Mouse (Mus musculus) cerebellum, adult 11 months (tissue): ENCODE measurements around the gene Spint1.

ENCODE experiments used
- DNase-seq: peaks from one replicate; pipeline ENCODE4 v3.0.0; 2022

Gene Spint1

GRCm38 (mm10) chr2:119237210-119237870 is at the start of gene Spint1:
Spint1 (plus strand) TSS chr2:119237362.
- no peak for DNase-seq

- peak; percentile 90 for DNase-seq
These were observed 48.0 kb upstream of the Spint1 start for GRCm38 (mm10) chr2:119189029-119189710.

GRCm38 (mm10) chr2:119190969-119191368 is 46.2 kb upstream of the Spint1 start:
- no peak for DNase-seq

GRCm38 (mm10) chr2:119194140-119194539 is 43.0 kb upstream of the Spint1 start:
- no peak for DNase-seq

GRCm38 (mm10) chr2:119196316-119197108 is 40.6 kb upstream of the Spint1 start:
- no peak for DNase-seq

GRCm38 (mm10) chr2:119197493-119197892 is 39.7 kb upstream of the Spint1 start:
- DNase-seq = no peak

- no peak for DNase-seq
These were observed 39.1 kb upstream of the Spint1 start for GRCm38 (mm10) chr2:119198049-119198448.

- no peak for DNase-seq
These were observed 38.2 kb upstream of the Spint1 start for GRCm38 (mm10) chr2:119198934-119199333.

- no peak for DNase-seq
These were observed 34.2 kb upstream of the Spint1 start for GRCm38 (mm10) chr2:119202914-119203453.

- DNase-seq = no peak
These were observed 33.2 kb upstream of the Spint1 start for GRCm38 (mm10) chr2:119203871-119204460.

GRCm38 (mm10) chr2:119207961-119208343 is 29.2 kb upstream of the Spint1 start:
- DNase-seq = no peak

- peak; percentile 91 for DNase-seq
These were observed 28.6 kb upstream of the Spint1 start, which contains the start of the genes Zfyve19 and Dnajc17 for GRCm38 (mm10) chr2:119208344-119209175. Zfyve19 (plus strand) TSS chr2:119208617. Dnajc17 (minus strand) TSS chr2:119208795.

GRCm38 (mm10) chr2:119209176-119209507 is 28.0 kb upstream of the Spint1 start:
- no peak for DNase-seq

- DNase-seq = no peak
These were observed 7.1 kb upstream of the Spint1 start, which contains the start of gene Ppp1r14d for GRCm38 (mm10) chr2:119229775-119230704. Ppp1r14d (minus strand) TSS chr2:119229906.

- DNase-seq = no peak
These were observed 416 bp upstream of the Spint1 start for GRCm38 (mm10) chr2:119236682-119237209.

GRCm38 (mm10) chr2:119237871-119238220 is 684 bp downstream of the Spint1 start:
- no peak for DNase-seq

GRCm38 (mm10) chr2:119238671-119239070 is 1.5 kb downstream of the Spint1 start:
- no peak for DNase-seq

GRCm38 (mm10) chr2:119240075-119240818 is 3.1 kb downstream of the Spint1 start:
- no peak for DNase-seq

GRCm38 (mm10) chr2:119240819-119241186 is 3.6 kb downstream of the Spint1 start:
- DNase-seq = no peak

GRCm38 (mm10) chr2:119242548-119242947 is 5.4 kb downstream of the Spint1 start:
- no peak for DNase-seq
